Mouse (Mus musculus) heart, postnatal 4 days (tissue): ENCODE results near the gene Fam240a. TPM values are rescaled to one million over a fixed set of nuclear protein-coding genes. Genes with fewer than 3 reads are reported as not detected.

Source experiments
- DNase-seq: peaks from one replicate; pipeline ENCODE4 v3.0.0; 2021
- total RNA-seq, 2 experiments: library from RNA; stranded (reverse); gene quantifications; 2 replicates each; pipeline ENCODE4 v1.2.3; 2021

Gene Fam240a
- total RNA-seq, 2 experiments from 2014 or later, result not detected

DNA sequence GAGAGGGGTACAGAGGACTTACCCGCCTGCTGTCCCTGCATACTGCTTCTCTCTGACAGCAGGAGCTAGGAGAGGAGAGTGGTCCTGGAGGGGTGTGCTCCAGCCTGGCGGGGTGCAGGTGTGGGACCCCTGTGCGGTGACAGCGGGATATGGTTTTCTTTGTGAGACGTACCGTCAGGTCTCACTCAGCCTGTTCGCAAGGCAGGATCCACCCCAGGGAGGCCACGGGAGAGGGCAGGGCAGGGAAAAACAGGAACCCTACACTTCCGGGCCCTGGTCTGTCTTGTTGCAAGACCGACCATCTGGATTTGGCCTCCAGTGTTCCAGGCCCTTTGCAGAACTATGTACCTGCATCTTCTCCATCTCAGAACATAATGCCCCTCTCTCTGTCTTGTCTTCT lies 23.2 kb downstream of the Fam240a start:
- no peak for DNase-seq

GRCm38 (mm10) chr9:110892552-110892951 lies 24.1 kb downstream of the Fam240a start:
- DNase-seq, result no peak

GRCm38 (mm10) chr9:110891077-110891828 lies 25.4 kb downstream of the Fam240a start:
- DNase-seq, result no peak

- DNase-seq, result no peak
These were observed 26.5 kb downstream of the Fam240a start for GRCm38 (mm10) chr9:110890026-110890783.

- no peak for DNase-seq
These were observed 27.7 kb downstream of the Fam240a start for GRCm38 (mm10) chr9:110888935-110889334.

DNA sequence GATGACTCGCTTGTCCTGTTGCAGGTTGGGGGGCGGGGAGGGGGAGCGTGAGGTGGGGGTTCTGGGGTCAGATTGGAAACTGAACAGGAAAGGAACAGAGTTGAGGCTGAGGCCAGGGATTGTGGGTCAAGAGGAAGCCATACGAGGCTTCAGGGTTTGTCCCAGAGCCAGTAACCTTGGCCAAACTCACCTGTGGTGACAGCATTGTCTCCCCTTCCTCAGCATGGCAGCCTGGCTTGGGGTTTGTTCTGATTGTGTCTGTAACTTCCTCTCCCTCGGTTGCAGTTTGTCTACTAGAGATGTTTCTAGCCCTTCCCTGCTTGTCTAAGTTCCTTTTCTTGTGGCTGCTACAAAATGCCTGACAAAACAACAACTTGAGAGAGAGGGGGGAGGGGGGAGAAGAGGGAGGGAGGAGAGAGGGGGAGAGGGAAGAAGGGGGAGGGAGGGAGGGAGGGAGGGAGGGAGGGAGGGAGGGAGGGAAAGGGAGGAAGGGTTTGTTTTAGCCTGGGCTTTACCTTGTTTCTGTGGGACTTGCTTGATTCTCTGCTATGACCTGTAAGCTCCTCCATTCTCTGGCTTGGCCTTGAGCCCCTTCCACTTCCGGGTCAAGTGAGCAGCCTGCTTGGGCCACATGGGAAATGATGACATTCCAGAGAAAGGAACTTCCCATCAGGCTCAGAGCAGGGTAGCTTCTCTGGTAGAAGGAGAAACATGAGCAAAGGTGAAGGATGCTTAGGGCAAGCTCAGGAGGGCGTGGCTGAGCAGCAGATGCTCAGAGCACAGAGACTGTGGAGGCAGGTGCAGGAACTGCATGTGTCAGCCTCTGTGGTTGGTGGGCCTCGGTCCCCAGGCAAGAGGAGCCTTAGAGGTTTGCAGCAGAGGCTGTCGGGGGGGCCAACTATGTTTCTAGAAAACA lies 29.0 kb downstream of the Fam240a start:
- no peak for DNase-seq

DNA sequence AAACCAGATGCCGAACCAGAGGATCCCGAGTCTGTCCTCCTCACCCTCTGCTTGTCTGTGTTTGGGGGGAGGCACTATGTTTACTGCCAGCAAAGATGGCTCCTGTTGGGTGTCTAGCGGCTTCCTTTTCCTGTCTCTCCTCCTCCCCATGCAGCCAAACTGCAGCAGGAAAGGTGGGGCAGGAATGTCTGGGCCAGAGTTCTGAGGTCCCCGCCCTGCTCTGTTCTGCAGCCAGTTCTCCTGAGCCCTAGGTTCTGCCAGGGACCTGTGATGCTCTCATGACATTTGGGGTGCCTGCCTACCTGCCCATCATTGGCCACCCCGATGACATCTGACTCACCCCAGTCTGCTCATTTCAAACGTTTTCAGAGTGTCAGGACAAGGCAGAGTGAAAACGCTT lies 34.7 kb downstream of the Fam240a start:
- DNase-seq, result peak; percentile 37

- no peak for DNase-seq
These were observed 35.9 kb downstream of the Fam240a start for GRCm38 (mm10) chr9:110880772-110881171.

DNA sequence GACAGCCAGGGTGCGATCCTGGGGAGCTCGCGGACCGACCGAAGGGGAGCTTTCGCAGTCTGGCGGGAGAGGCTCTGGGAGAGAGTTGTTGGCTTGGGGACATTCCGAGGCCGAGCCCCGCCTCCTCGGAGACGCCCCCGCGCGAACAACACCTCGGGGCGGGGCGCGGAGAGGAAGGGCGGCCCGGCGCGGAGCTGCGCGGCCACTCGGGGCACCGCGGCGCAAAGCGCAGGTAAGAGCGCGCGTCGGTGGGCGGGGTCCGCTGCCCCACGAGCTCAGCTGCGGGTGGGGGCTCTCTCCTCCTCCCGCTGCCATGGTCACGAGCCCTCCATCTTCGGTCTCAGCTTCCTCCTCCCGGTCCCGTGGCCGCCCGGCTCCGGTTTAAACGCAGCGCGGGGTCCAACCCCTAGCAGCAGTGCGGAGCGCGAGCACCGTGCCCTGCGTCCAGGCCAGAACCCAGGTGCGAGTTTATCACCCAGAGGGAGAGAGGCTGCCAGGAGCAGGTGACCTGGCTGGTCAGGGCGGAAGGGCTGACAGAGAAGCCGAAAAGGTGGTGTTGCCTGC lies 36.6 kb downstream of the Fam240a start, which contains the start of gene Tmie:
Gene Tmie (minus strand): TSS at position 116 of the 564 bp plus-strand sequence.
- DNase-seq, result peak; percentile 83

- no peak for DNase-seq
These were observed 37.3 kb downstream of the Fam240a start, which contains the start of gene Als2cl for GRCm38 (mm10) chr9:110879191-110879920. TSS of gene Als2cl (plus strand) at chr9:110879870.

GRCm38 (mm10) chr9:110877888-110878287 lies 38.8 kb downstream of the Fam240a start:
- peak; percentile 88 for DNase-seq

DNA sequence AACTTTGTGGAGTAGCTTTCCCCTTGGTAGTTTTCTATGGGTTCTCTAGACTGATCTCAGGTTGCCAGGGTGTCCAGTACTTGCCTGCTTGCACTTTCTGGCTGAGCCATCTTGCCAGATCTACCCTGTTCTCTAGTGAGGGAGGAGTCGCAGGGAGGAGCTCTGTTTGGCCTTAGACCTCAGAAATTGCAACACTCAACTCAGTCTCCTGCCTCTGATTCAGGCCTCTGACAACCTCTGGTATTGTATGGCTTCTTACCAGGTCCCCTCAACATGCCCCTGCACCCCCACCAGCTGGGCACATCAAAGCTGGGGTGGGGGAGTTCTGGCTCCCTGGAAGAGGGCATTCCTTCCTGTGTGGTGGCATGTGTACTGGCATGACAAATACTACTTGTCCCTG lies 39.3 kb downstream of the Fam240a start:
- DNase-seq, result no peak

- no peak for DNase-seq
These were observed 41.4 kb downstream of the Fam240a start for GRCm38 (mm10) chr9:110875288-110875695.

- no peak for DNase-seq
These were observed 41.9 kb downstream of the Fam240a start for GRCm38 (mm10) chr9:110874660-110875191.

DNA sequence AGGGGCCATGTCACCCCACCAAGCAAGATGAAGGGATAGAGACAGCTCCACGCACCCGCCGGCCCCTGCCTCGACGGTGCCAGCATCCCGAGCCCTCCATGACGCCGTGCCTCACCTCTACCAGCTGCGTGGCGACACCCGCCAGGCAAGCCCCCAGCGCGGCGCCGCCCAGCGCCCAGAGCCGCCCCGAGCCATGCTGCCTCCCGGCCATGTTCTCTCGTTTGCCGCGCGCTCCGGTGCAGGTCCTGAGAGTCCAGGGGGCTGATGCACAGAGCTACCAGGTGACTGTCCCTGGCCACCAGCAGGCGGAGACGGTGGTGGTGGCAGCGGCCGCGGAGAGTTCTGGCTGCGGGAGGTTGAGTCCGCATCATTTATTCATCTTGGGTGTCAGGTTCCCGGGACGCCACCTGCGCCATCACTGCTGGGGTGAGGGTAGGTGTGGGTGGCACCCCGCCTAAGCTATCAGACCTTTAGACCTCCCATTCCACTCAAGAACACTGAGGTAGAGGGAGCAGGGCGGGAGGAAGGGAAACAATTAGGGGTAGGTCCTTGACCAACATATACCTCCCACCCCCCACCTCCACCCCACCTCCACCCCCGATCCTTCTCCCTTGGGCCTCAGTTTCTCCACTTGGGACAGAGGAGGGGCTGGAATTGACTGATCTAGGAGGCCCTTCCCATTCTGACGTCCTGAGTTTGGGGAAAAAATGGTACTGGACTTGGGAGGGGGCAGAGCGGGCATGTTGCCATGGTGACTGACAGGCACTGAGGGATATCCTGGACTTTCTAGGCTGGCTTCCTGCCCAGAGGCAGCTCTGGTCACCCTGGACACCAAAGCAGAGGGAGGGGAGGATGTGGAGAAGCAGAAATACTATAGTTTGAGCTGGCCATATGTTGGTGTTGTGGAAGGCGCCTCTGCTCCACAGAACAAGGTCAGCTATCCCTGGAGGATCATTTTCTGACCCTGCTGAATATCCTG lies 42.7 kb downstream of the Fam240a start:
- DNase-seq, result peak; percentile 57

- DNase-seq, result peak; percentile 69
These were observed 45.6 kb downstream of the Fam240a start for GRCm38 (mm10) chr9:110871030-110871429.
